Mouse (Mus musculus): ENCODE results near the gene Plk3. TPM values are rescaled to one million over a fixed set of nuclear protein-coding genes. Genes with fewer than 3 reads are reported as not detected.

The Plk3 gene
- total and polyA plus RNA-seq, 2 experiments from 2014 or later: 16.9 to 18.2 TPM

- no peak for TF ChIP-seq CTCF (IDR thresholded peaks at IDR 0.05; ENCODE audit: low read depth)
- Histone ChIP-seq H3K27ac (ENCODE audit: low read depth, low read length) (peak overlapping the region; percentile 94), H3K36me3 (ENCODE audit: insufficient read depth) (no peaks in the 10 kb centered on the region), H3K9me3 (ENCODE audit: low read length) (no peaks in the 10 kb centered on the region), H3K4me1 (ENCODE audit: insufficient read depth) (peaks cover 6% of the 10 kb centered on the region), H3K9ac (peak overlapping the region; percentile 73), H3K27me3 (ENCODE audit: insufficient read depth, low read length) (no peaks in the 10 kb centered on the region), H3K4me2 (ENCODE audit: low read depth) (peak overlapping the region; percentile 99), H3K4me3 (ENCODE audit: low read depth, low read length) (peak overlapping the region; percentile 66)
- DNase-seq (no peak), ATAC-seq (no peak)
- WGBS: 7% methylated on average over 10 of the region's 10 CpGs
These were observed 13.7 kb downstream of the Plk3 start for GRCm38 (mm10) chr4:117120052-117120444.

GRCm38 (mm10) chr4:117119636-117120035, 14.1 kb downstream of the Plk3 start:
- no peak for TF ChIP-seq CTCF (IDR thresholded peaks at IDR 0.05; ENCODE audit: low read depth)
- WGBS: 78% methylated on average over 5 of the region's 5 CpGs
- DNase-seq: peak; percentile 10

GRCm38 (mm10) chr4:117117931-117118330, 15.8 kb downstream of the Plk3 start:
- TF ChIP-seq CTCF (IDR thresholded peaks at IDR 0.05; ENCODE audit: low read depth): no peak
- H3K4me2 ChIP-seq (ENCODE audit: low read depth): no peak overlapping the region
- 0 out of 2 replicates have a peak, but pooled peaks cover 3% of the 10 kb centered on the region for H3K4me1 ChIP-seq (ENCODE audit: insufficient read depth)
- ATAC-seq (no peak), DNase-seq (no peak)
- no peaks in the 10 kb centered on the region for H3K27me3 ChIP-seq (ENCODE audit: insufficient read depth, low read length)
- no peaks in the 10 kb centered on the region for H3K9me3 ChIP-seq (ENCODE audit: low read length)
- 94% methylated on average over 7 of the region's 7 CpGs for WGBS
- H3K9ac ChIP-seq: no peak overlapping the region
- H3K4me3 ChIP-seq (ENCODE audit: low read depth, low read length): no peak overlapping the region
- no peak overlapping the region for H3K27ac ChIP-seq (ENCODE audit: low read depth, low read length)
- H3K36me3 ChIP-seq (ENCODE audit: insufficient read depth): peaks cover 5% of the 10 kb centered on the region; the same call in 1 of the 2 replicates

More at GRCm38 (mm10) chr4:117119636-117120035, 14.1 kb downstream of the Plk3 start:
- H3K36me3 ChIP-seq (ENCODE audit: insufficient read depth): peaks cover 4% of the 10 kb centered on the region; the same call in 1 of the 2 replicates
- H3K9me3 ChIP-seq (ENCODE audit: low read length): no peaks in the 10 kb centered on the region
- peak overlapping the region; percentile 94 for H3K27ac ChIP-seq (ENCODE audit: low read depth, low read length)
- H3K4me3 ChIP-seq (ENCODE audit: low read depth, low read length): peak overlapping the region; percentile 66
- no peak for ATAC-seq
- 0 out of 2 replicates have a peak, but pooled peaks cover 3% of the 10 kb centered on the region for H3K4me1 ChIP-seq (ENCODE audit: insufficient read depth)
- peak overlapping the region; percentile 99 for H3K4me2 ChIP-seq (ENCODE audit: low read depth)
- peak overlapping the region; percentile 73 for H3K9ac ChIP-seq
- H3K27me3 ChIP-seq (ENCODE audit: insufficient read depth, low read length): no peaks in the 10 kb centered on the region

GRCm38 (mm10) chr4:117115592-117115991, 18.2 kb downstream of the Plk3 start:
- no peak overlapping the region for H3K27ac ChIP-seq (ENCODE audit: low read depth, low read length)
- no peak overlapping the region for H3K4me2 ChIP-seq (ENCODE audit: low read depth)
- no peaks in the 10 kb centered on the region for H3K9me3 ChIP-seq (ENCODE audit: low read length)
- no peaks in the 10 kb centered on the region for H3K4me1 ChIP-seq (ENCODE audit: insufficient read depth)
- DNase-seq: no peak
- ATAC-seq: no peak
- H3K27me3 ChIP-seq (ENCODE audit: insufficient read depth, low read length): no peaks in the 10 kb centered on the region
- no peak overlapping the region for H3K4me3 ChIP-seq (ENCODE audit: low read depth, low read length)
- H3K36me3 ChIP-seq (ENCODE audit: insufficient read depth): peaks cover 17% of the 10 kb centered on the region; the same call in 1 of the 2 replicates
- no peak overlapping the region for H3K9ac ChIP-seq
- TF ChIP-seq CTCF (IDR thresholded peaks at IDR 0.05; ENCODE audit: low read depth): no peak
- 85% methylated on average over 5 of the region's 5 CpGs for WGBS

GRCm38 (mm10) chr4:117113237-117113636, 20.5 kb downstream of the Plk3 start:
- H3K9me3 ChIP-seq (ENCODE audit: low read length): no peaks in the 10 kb centered on the region
- no peak overlapping the region for H3K4me3 ChIP-seq (ENCODE audit: low read depth, low read length)
- 0 out of 2 replicates have a peak, but pooled peaks have one; percentile 14 for TF ChIP-seq CTCF (IDR thresholded peaks at IDR 0.05; ENCODE audit: low read depth)
- WGBS: 85% methylated on average over 1 of the region's 1 CpGs
- H3K36me3 ChIP-seq (ENCODE audit: insufficient read depth): peaks cover 38% of the 10 kb centered on the region
- DNase-seq (no peak), ATAC-seq (no peak)
- no peaks in the 10 kb centered on the region for H3K27me3 ChIP-seq (ENCODE audit: insufficient read depth, low read length)
- no peak overlapping the region for H3K4me2 ChIP-seq (ENCODE audit: low read depth)
- H3K27ac ChIP-seq (ENCODE audit: low read depth, low read length): no peak overlapping the region
- H3K4me1 ChIP-seq (ENCODE audit: insufficient read depth): no peaks in the 10 kb centered on the region
- H3K9ac ChIP-seq: no peak overlapping the region

- no peaks in the 10 kb centered on the region for H3K9me3 ChIP-seq (ENCODE audit: low read length)
- no peaks in the 10 kb centered on the region for H3K4me1 ChIP-seq (ENCODE audit: insufficient read depth)
- no peak for ATAC-seq
- H3K36me3 ChIP-seq (ENCODE audit: insufficient read depth): peaks cover 45% of the 10 kb centered on the region
- TF ChIP-seq CTCF (IDR thresholded peaks at IDR 0.05; ENCODE audit: low read depth): no peak
- WGBS: 97% methylated on average over 11 of the region's 11 CpGs
- H3K27me3 ChIP-seq (ENCODE audit: insufficient read depth, low read length): no peaks in the 10 kb centered on the region
- H3K9ac ChIP-seq: no peak overlapping the region
- H3K27ac ChIP-seq (ENCODE audit: low read depth, low read length): no peak overlapping the region
- no peak for DNase-seq
- H3K4me3 ChIP-seq (ENCODE audit: low read depth, low read length): no peak overlapping the region
- H3K4me2 ChIP-seq (ENCODE audit: low read depth): no peak overlapping the region
These were observed 22.8 kb downstream of the Plk3 start for GRCm38 (mm10) chr4:117110985-117111384.

- Histone ChIP-seq H3K9ac (no peak overlapping the region), H3K27me3 (ENCODE audit: insufficient read depth, low read length) (no peaks in the 10 kb centered on the region), H3K4me2 (ENCODE audit: low read depth) (no peak overlapping the region), H3K9me3 (ENCODE audit: low read length) (no peaks in the 10 kb centered on the region), H3K4me1 (ENCODE audit: insufficient read depth) (no peaks in the 10 kb centered on the region), H3K36me3 (ENCODE audit: insufficient read depth) (peaks cover 47% of the 10 kb centered on the region), H3K4me3 (ENCODE audit: low read depth, low read length) (no peak overlapping the region), H3K27ac (ENCODE audit: low read depth, low read length) (no peak overlapping the region)
- ATAC-seq (no peak), DNase-seq (no peak)
- TF ChIP-seq CTCF (IDR thresholded peaks at IDR 0.05; ENCODE audit: low read depth): no peak
- 91% methylated on average over 13 of the region's 13 CpGs for WGBS
These were observed 23.5 kb downstream of the Plk3 start for GRCm38 (mm10) chr4:117110249-117110648.

All from forebrain, postnatal 0 days (tissue).